Mouse (Mus musculus) MEL-GATA-1-ER (cell line): ENCODE measurements around the gene Amph.

Experiments
- DNase-seq: peaks from one replicate; pipeline ENCODE4 v3.0.0-alpha.2; 2012; ENCODE audit warnings: low read depth; ENCODE audit errors: extremely low read depth

The Amph gene

DNA sequence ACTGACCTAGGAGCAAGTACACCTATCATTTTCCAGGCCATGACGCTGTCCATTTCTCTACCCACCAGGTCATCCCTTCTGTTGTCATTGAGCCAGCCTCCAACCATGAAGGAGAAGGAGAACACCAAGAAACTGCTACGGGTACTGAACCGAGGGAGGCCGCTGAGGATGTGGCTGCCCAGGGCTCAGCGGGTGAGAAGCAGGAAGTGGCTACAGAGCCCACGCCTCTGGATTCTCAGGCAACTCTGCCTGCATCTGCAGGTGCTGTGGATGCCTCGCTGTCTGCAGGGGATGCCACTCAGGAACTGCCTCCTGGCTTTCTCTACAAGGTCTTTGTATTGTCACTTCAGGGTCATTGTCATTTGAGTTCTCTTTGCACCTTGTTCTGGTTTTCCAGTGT, 191.1 kb downstream of the Amph start:
- DNase-seq, result no peak

DNA sequence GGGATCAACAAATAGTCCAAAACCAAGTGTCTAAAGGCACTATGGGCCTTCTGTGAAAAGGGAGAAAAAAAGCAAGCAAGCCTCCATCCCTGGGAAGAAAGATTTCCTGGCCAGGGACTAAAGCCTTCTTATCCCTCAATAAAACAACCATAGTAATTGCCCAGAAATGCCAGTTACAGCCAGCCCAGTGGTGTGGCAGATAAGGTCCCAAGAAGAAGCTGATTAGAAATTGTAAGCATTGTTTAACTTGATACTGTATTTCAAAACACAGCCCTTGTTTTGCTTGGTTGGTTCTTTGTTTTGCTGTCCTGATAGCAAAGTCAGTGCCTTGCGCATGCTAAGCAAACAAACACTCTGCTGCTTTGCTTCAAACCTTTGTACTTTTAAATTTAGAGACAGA, 191.8 kb downstream of the Amph start:
- DNase-seq, result no peak

DNA sequence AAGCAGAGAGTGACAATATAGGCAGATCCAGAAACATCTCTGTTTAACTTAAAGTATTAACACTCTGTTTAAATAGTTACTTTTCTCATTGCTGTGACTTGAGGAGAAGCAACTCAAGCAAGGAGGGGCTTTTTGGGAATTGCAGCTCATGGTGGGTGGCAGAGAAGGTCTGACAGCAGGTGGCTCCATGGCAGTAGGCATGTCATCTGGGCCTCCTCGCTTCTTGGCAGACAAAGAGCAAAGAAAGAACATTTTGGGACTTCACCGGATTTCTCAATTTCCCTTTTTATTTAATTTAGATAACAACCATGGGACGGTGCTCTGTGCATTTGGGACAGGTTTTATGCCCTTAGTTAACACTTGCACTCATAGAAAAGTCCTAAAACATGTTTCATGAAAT, 195.8 kb downstream of the Amph start:
- no peak for DNase-seq

DNA sequence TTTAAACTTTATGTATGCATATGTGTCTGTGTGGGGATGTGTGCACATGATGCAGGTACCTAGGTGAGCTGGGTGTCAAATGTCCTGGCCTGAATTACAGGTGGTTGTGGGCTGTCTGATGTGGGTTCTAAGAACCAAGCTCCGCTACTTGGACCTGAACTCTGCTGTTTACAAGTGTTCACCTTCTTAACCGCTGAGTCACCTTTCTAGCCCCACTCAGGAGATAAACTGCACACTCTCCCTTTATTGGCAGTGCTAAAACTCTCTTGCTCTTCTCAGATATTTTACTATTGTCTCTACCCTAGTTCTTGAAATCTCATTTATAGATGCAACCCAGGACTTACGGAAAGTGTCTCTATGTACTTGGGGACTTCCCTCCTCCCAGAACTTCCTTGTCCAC, 199.5 kb downstream of the Amph start:
- DNase-seq, result no peak

DNA sequence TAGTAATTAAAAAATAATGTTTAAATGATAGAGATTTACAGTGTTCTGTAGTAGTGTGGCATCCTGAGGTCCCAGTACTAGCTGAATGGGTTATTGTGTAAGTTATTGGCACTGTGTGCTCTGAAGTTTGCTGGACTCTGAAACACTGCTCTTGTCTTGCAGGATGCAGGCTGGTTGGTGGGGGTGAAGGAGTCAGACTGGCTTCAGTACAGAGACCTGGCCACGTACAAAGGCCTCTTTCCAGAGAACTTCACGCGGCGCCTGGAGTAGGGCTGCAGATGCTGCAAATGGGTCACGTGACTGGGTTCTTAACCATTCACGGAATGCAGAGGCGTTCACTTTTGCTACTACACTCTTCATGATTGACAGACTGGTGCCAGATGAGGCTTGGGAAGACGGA, 201.6 kb downstream of the Amph start:
- no peak for DNase-seq

DNA sequence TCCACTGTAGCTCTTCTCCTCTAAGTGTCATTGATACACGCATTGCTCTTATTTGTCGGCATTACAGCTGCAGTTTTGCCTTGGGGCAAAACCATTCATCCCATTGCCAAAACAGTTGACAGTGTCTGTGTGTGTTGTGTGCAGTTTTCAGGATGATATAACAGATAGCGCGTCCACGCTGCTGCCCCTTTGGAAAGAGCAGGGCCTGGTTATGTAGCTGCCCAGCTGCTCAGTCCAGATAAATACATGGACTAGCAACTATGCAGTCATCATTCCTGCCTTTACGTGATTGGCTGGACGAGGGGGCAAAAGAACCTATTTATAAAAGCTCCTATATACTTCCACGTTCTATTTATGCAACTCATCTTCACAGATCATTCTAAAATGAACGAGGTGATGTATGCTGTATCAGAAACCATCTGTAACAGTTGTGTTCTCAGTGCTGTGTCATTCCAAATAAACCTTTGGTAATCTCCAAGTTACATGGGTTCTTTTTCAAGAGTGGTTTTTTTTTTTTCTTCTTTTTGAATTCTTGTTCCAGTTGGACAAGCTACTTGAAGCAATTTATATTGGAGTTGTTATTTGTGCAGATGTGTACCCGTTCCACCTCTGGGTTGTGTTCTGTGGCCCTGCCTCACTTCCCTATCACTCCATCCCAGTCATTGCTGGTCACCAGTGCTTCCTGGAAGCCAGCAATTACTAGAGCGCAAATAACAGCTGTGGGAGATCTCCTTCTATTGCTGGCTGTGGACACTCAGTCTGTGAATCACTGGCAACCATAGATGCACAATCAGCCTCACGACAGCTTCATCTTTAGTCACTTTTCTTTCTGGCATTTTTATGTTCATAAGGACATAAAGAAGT, 202.7 kb downstream of the Amph start:
- no peak for DNase-seq

DNA sequence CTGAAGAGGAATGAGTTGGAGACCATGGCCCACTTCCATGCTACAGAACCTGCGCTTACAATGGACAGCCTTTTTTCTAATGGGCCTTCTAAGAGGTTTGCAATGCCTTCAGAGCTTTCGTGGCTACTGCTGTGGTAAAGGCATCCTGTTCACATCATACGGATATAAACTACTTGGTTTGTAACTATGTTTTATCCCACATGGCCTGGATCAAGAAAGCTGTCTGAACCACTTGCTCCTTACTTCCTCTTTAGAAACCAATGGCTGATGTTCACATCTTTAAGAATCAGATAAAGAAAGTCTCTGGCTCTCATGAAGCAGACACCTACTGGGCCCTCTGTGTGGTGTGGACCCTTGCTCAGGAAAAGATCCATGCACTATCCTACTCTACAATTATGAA, 204.1 kb downstream of the Amph start:
- DNase-seq, result no peak

DNA sequence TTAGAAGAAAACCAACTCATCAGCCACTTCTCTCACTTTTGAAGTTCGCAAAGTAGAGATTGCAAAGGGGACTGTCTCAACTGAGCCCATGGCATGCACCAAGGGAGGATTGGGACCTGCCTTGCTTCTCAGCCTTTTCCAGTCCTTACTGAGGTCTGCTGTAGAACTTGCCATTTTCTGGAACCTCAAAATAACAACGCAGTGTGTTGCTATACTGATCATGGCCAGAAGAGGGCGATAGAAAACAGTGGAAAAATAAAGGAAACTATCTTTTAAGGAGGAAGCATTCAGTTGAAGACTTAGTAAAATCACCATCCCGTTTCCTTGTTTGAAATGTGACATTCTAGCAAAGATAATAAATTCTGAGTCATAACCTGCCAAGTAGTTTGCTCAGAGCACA, 210.5 kb downstream of the Amph start:
- peak; percentile 7 for DNase-seq

DNA sequence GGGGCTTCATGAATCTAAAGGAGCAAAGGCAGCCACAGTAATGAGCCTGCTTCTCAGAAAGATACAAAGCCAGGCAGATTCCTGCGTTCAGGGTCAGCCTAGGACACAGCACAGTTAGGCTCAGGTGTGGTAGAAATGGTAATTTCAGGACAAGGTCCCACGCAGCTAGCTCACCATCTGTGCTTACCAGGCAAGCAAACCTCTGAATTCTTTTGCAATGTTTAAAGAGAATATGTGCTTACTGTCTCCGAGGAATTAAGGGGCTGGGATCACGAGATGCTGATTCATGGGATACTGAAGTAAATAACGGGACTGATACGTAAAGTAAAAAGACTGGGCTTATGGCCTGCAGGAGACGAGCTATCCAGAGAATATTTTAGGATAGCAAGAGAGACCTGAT, 212.6 kb downstream of the Amph start:
- DNase-seq, result no peak

DNA sequence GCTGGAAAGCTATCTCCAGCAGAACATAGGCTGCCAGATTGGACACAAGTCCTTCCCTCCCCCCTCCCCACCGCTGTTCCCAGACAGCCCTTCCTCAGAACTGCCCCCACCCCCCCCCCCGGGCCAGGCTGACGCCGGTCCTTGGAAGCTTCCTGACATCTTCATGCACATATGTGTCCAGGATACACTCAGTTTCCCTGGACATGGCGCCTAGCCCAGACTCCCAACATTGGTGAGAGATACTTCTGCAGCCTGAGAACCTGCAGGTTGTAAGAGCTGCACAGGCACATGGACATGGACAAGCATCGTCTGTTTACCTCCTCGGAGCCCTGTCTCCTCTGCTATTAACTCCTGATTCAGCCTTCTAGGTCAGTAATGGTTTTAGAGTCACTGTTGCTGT, 213.1 kb downstream of the Amph start:
- DNase-seq, result no peak

DNA sequence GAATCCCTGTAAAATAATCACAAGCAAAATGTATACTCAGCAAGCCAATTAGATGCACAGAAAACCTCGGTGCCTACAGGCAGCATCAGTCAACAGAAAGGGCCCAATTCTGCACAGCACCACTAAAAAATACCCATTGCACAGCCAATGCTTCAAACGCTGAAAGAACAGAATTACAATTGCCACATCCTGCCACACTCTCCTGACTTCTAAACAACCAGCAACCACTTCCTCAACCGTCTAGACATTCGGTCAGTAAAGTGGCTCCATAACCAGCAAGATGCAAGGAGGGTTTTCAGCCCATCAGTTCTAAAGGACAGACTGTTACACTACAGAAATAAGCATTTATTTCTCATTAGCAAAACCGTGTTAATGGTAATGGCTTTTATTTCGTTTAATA, 214.1 kb downstream of the Amph start:
- DNase-seq, result no peak

DNA sequence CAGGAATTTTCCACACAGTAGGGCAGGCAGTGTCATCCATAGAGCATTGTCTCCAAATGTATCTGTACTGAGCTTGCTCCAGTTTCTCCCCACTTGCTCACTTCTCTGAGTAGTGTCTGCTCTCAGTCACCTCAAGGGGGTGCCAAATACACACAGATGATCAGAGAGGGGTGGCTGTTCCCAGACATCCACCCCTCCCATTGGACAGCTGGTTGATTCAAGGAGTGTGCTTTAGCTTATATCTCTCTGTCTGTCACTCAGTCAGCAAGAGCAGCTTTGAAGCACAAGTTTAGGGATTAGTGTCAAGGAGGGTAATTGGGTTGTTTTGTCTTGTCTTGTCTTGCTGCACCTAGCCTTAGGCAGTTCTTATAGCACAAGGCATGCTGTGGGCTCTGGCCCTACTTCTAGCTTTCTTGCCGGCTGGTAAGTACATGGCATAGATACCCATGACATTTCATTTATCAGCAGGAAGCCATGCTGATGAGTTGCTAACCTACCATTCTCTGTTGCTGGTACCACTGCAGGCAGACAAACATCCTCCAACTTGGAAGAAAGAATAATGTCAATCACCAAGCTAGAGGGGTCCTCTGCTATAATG, 229.8 kb downstream of the Amph start:
- peak; percentile 13 for DNase-seq

DNA sequence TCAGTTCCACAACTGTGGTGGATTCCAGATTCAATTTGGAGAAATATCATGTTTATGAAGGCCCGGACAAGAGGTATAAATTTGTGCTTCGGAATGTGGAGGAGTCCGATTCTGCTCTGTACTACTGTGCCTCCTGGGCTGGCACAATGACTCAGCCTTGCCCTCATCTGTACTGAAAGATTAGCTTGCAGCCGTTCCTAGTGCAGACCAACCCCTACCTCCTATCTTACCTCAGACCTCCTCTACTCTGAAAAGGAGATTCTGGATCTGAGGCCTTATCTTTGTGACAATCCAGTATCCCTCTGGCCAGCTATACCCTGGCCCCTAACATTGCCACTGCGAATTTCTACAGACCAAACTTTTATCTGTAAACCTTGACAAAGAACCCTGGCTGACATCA, 230.3 kb downstream of the Amph start:
- DNase-seq, result no peak

DNA sequence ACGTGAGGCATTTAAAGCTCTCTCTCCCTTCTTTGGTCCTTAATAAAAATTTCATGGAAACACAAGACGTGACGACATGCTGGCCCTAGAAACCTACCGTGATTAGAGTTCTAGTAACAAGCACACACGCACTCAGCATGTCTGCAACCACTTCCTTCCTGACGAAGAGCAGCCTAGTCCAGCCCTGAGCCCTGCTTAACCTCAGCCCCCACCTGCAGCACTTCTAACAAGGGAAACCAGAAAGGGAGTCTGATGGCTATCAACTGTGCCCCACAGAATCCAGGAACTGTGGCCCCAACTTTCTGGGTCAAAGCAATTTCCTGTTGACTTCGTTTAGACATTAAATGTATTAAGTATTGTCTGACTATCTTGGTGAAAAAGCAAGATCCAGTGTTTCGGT, 234.3 kb downstream of the Amph start:
- DNase-seq, result no peak

DNA sequence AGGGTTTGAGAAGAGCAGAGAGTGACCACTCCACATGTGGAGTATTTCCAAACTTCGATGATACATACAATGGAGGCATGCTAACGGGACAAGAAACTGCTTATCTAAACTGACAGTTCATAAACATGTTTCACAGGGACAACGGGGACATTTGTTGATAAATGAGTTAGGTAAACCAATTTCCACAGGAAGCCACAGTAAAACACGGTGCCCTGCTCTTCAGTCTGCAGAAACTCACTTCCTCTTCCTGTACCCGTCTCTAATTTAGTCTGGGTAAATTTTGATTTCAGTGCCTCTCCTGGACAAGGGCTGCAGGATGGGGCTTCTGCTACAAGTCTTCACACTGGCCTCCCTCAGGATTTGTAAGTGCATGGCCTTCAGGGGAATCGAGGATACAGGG, 242.0 kb downstream of the Amph start:
- DNase-seq, result no peak

DNA sequence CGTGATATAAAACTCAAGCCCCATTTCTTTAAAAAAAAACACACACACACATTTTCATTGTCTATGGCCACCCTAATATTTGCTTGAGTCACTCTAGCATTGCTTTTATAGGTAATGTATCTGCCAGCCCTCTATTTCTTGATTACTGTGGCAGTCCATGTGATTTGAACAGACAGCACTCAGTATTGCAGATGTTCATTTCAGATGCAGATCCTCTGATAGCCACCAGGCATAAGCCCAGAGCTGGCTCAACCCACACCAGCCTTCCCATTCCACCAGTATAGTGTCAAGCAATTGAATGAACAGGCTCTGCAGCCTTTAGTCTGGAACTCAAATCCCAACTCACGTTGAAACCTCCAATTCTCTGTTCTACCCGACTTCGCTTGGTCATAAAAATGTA, 246.8 kb downstream of the Amph start:
- no peak for DNase-seq

DNA sequence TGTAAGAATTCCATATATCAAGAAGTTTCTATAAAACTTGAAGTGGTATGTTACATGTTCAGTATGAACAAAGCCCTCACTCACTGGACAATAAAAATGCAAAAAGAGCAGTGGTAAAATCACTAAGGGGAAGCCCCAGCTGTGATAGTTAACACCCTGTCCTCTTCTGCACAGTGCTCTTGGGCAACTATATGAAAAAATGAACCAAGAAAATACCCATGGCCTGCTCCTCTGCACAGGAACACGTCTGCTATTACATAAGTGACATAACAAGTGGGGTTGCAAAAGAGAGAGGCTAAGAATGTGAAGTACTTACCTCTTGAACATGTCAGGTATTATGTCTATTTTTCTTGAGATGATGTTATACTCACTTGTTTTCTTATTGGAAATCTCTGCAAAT, 247.5 kb downstream of the Amph start:
- DNase-seq, result no peak
